Mouse (Mus musculus): Measurements from ENCODE around the gene Cep290.

GRCm38 (mm10) chr10:100575294-100575693 is 87.9 kb downstream of the Cep290 start:
- TF ChIP-seq RCOR1 (conservative IDR thresholded peaks at IDR 0.05; ENCODE audit: low read depth, low read length) (no peak), POLR2A (IDR thresholded peaks at IDR 0.05; ENCODE audit: low read depth, low read length) (no peak), ZMIZ1 (IDR thresholded peaks at IDR 0.05; ENCODE audit: low read depth, low read length) (no peak), CTCF (conservative IDR thresholded peaks at IDR 0.05 in 1 of 2, IDR thresholded peaks at IDR 0.05 in 1 of 2; ENCODE audit: low read depth in 2 of 2, low read length in 2 of 2) (no peak)
